Mouse (Mus musculus) limb, embryonic 14.5 days (tissue): Measurements from ENCODE around the gene Sema3g. TPM values are rescaled to one million over a fixed set of nuclear protein-coding genes. Genes with fewer than 3 reads are reported as not detected.

ENCODE experiments used
- ATAC-seq: fragments of 200-750 bp; cut with Nextera tagmentation; 2 replicates; pipeline ENCODE4 v1.8.0; 2017; ENCODE audit warnings: low read depth, moderate number of reproducible peaks, moderate TSS enrichment; ENCODE audit not compliant: low FRiP score
- DNase-seq: peaks from one replicate; pipeline ENCODE4 v3.0.0-alpha.2; 2015; ENCODE audit warnings: low spot score
- H3K27ac ChIP-seq: fragments of 300-500 bp; sonication (generic); replicated peaks from 2 replicates; pipeline ENCODE4 v1.5.1; 2014; ENCODE audit warnings: low read depth, mild to moderate bottlenecking, low read length, moderate library complexity, mixed read lengths
- H3K27me3 ChIP-seq: fragments of 300-500 bp; sonication (generic); 2 replicates; pipeline ENCODE4 v1.6.1; 2014; ENCODE audit warnings: low read length, mixed read lengths; ENCODE audit not compliant: control insufficient read depth, insufficient read depth
- H3K36me3 ChIP-seq: fragments of 300-500 bp; sonication (generic); 2 replicates; pipeline ENCODE4 v1.6.1; 2014; ENCODE audit warnings: mild to moderate bottlenecking, low read length, moderate library complexity, mixed read lengths; ENCODE audit not compliant: control insufficient read depth, insufficient read depth
- H3K4me1 ChIP-seq: fragments of 300-500 bp; sonication (generic); 2 replicates; pipeline ENCODE4 v1.6.1; 2014; ENCODE audit warnings: antibody characterized with exemption, low read length, mixed read lengths; ENCODE audit not compliant: control insufficient read depth, insufficient read depth
- H3K4me2 ChIP-seq: fragments of 300-500 bp; sonication (generic); replicated peaks from 2 replicates; pipeline ENCODE4 v1.6.1; 2014; ENCODE audit warnings: low read depth, mild to moderate bottlenecking, low read length, moderate library complexity; ENCODE audit not compliant: severe bottlenecking
- H3K4me3 ChIP-seq: fragments of 300-500 bp; sonication (generic); replicated peaks from 2 replicates; pipeline ENCODE4 v1.5.1; 2014; ENCODE audit warnings: low read length
- H3K9ac ChIP-seq: fragments of 300-500 bp; sonication (generic); 2 replicates; pipeline ENCODE4 v1.6.1; 2014; ENCODE audit warnings: mild to moderate bottlenecking, low read depth, low read length, moderate library complexity; ENCODE audit not compliant: severe bottlenecking
- H3K9me3 ChIP-seq: fragments of 300-500 bp; sonication (generic); 2 replicates; pipeline ENCODE4 v1.6.1; 2016; ENCODE audit warnings: low read length; ENCODE audit not compliant: control insufficient read depth
- POLR2A ChIP-seq: fragments of 200-500 bp; IDR thresholded peaks from 2 replicates; pipeline ENCODE4 v1.8.0; 2012; ENCODE audit warnings: inconsistent platforms, mild to moderate bottlenecking, moderate library complexity, borderline replicate concordance; ENCODE audit not compliant: insufficient read depth, insufficient read length; ENCODE audit errors: extremely low read depth
- WGBS: fragments of 180-500 bp; shearing (Covaris S2); extraction: QIAGEN DNeasy Blood & Tissue Kit; methylation state at CpG from one replicate; pipeline ENCODE4 v1.1.7; 2014; 5-methylcytosine and 5-hydroxymethylcytosine counted together
- polyA plus RNA-seq, 2 experiments: library from polyadenylated mRNA; depleted of rRNA in 1 of 2; stranded (reverse) in 1 of 2; unstranded in 1 of 2; fragments of >200 nt; fragmentation: Nextera tagmentation in 1 of 2; extraction: Ambion mirVana in 1 of 2; gene quantifications; 2 replicates each; pipeline versions ENCODE4 v1.2.1 to v1.2.3; 2012 to 2014

Sema3g gene
- polyA plus RNA-seq, 2 experiments = 0.25 to 3.7 TPM

GRCm38 (mm10) chr14:31260374-31260773, 42.7 kb downstream of the Sema3g start:
- Histone ChIP-seq H3K27ac (no peak overlapping the region), H3K27me3 (no peaks in the 10 kb centered on the region), H3K36me3 (peaks cover 74% of the 10 kb centered on the region), H3K4me2 (no peak overlapping the region), H3K4me1 (peaks cover 6% of the 10 kb centered on the region; the same call in 1 of the 2 replicates), H3K9ac (no peak overlapping the region), H3K4me3 (no peak overlapping the region), H3K9me3 (no peaks in the 10 kb centered on the region)
- no peak for ATAC-seq
- DNase-seq = no peak
- no peak for TF ChIP-seq POLR2A
- 95% methylated on average over 4 of the region's 4 CpGs for WGBS

GRCm38 (mm10) chr14:31260932-31261331, 43.3 kb downstream of the Sema3g start:
- H3K27ac ChIP-seq = no peak overlapping the region
- DNase-seq = no peak
- no peak overlapping the region for H3K4me2 ChIP-seq
- H3K9me3 ChIP-seq = no peaks in the 10 kb centered on the region
- no peaks in the 10 kb centered on the region for H3K27me3 ChIP-seq
- no peak for TF ChIP-seq POLR2A
- H3K4me1 ChIP-seq = peaks cover 6% of the 10 kb centered on the region; the same call in 1 of the 2 replicates
- H3K36me3 ChIP-seq = peaks cover 68% of the 10 kb centered on the region
- H3K9ac ChIP-seq = no peak overlapping the region
- 96% methylated on average over 9 of the region's 9 CpGs for WGBS
- no peak overlapping the region for H3K4me3 ChIP-seq
- ATAC-seq = no peak

- Histone ChIP-seq H3K27ac (no peak overlapping the region), H3K9me3 (no peaks in the 10 kb centered on the region), H3K36me3 (0 out of 2 replicates have a peak, but pooled peaks cover 8% of the 10 kb centered on the region), H3K4me1 (peaks cover 17% of the 10 kb centered on the region; the same call in 1 of the 2 replicates), H3K4me3 (no peak overlapping the region), H3K27me3 (no peaks in the 10 kb centered on the region), H3K4me2 (no peak overlapping the region), H3K9ac (no peak overlapping the region)
- DNase-seq = no peak
- 87% methylated on average over 11 of the region's 11 CpGs for WGBS
- TF ChIP-seq POLR2A = no peak
- ATAC-seq = no peak
These were observed 50.0 kb downstream of the Sema3g start for GRCm38 (mm10) chr14:31267649-31268048.

GRCm38 (mm10) chr14:31268301-31269001, 50.8 kb downstream of the Sema3g start:
- H3K4me1 ChIP-seq = peaks cover 17% of the 10 kb centered on the region; the same call in 1 of the 2 replicates
- WGBS = 70% methylated on average over 9 of the region's 9 CpGs
- H3K4me2 ChIP-seq = peak overlapping the region; percentile 53
- no peaks in the 10 kb centered on the region for H3K27me3 ChIP-seq
- H3K27ac ChIP-seq = no peak overlapping the region
- 0 out of 2 replicates have a peak, but pooled peaks cover 4% of the 10 kb centered on the region for H3K36me3 ChIP-seq
- no peak for ATAC-seq
- TF ChIP-seq POLR2A = no peak
- DNase-seq = no peak
- no peaks in the 10 kb centered on the region for H3K9me3 ChIP-seq
- H3K9ac ChIP-seq = peak overlapping the region; percentile 58
- H3K4me3 ChIP-seq = peak overlapping the region; percentile 31

GRCm38 (mm10) chr14:31269456-31270100, 51.9 kb downstream of the Sema3g start:
- 17% methylated on average over 19 of the region's 28 CpGs for WGBS
- H3K27ac ChIP-seq = peak overlapping the region; percentile 62
- peak; percentile 92 for ATAC-seq

More at GRCm38 (mm10) chr14:31269456-31270100, 51.9 kb downstream of the Sema3g start:
- H3K9me3 ChIP-seq = no peaks in the 10 kb centered on the region
- no peak for TF ChIP-seq POLR2A
- H3K4me2 ChIP-seq = peak overlapping the region; percentile 53
- no peaks in the 10 kb centered on the region for H3K27me3 ChIP-seq
- peak; percentile 93 for DNase-seq
- H3K36me3 ChIP-seq = 0 out of 2 replicates have a peak, but pooled peaks cover 4% of the 10 kb centered on the region
- H3K4me3 ChIP-seq = peak overlapping the region; percentile 31
- H3K4me1 ChIP-seq = peaks cover 15% of the 10 kb centered on the region; the same call in 1 of the 2 replicates
- H3K9ac ChIP-seq = peak overlapping the region; percentile 58
